Mouse (Mus musculus) cerebellum, adult 2 months (tissue): Measurements from ENCODE around the gene Nfs1. TPM values are rescaled to one million over a fixed set of nuclear protein-coding genes. Genes with fewer than 3 reads are reported as not detected.

Experiments used
- DNase-seq, 2 experiments: peaks; one replicate each; pipeline ENCODE4 v3.0.0; 2021
- H3K27ac ChIP-seq: fragments of 200-500 bp; 2 replicates; pipeline ENCODE4 v1.5.1; 2012; ENCODE audit warnings: low read length, control low read depth, inconsistent platforms; ENCODE audit not compliant: insufficient read depth
- H3K27me3 ChIP-seq: fragments of 200-500 bp; 2 replicates; pipeline ENCODE4 v1.6.1; 2012; ENCODE audit warnings: inconsistent platforms, mild to moderate bottlenecking, low read length, moderate library complexity; ENCODE audit not compliant: control insufficient read depth, insufficient read depth
- H3K4me1 ChIP-seq: fragments of 200-500 bp; 2 replicates; pipeline ENCODE4 v1.6.1; 2011; ENCODE audit warnings: low read length; ENCODE audit not compliant: control insufficient read depth, insufficient read depth
- H3K4me3 ChIP-seq: fragments of 200-500 bp; replicated peaks from 2 replicates; pipeline ENCODE3; 2011; ENCODE audit warnings: mild to moderate bottlenecking, low read depth, low read length, control low read depth; ENCODE audit not compliant: insufficient read depth
- CTCF ChIP-seq: fragments of 200-500 bp; IDR thresholded peaks from 2 replicates; pipeline ENCODE4 v1.5.1; 2011; ENCODE audit warnings: low read depth, mild to moderate bottlenecking, control low read depth, low read length, moderate library complexity, borderline replicate concordance; ENCODE audit not compliant: insufficient read depth
- POLR2A ChIP-seq: fragments of 200-500 bp; IDR thresholded peaks from 2 replicates; pipeline ENCODE4 v1.6.1; 2011; ENCODE audit warnings: low read length, control low read depth, borderline replicate concordance; ENCODE audit not compliant: insufficient read depth
- WGBS: fragments of 180-500 bp; shearing (Covaris S2); methylation state at CpG from one replicate; pipeline ENCODE4 v1.1.7; 2018; 5-methylcytosine and 5-hydroxymethylcytosine counted together
- polyA plus RNA-seq: library from polyadenylated mRNA; depleted of rRNA; stranded (reverse); fragments of >200 nt; gene quantifications from 2 replicates; pipeline ENCODE4 v1.2.3, GENCODE M21; 2012

Gene Nfs1
- polyA plus RNA-seq, 1 experiment, result 67.5 TPM

DNA sequence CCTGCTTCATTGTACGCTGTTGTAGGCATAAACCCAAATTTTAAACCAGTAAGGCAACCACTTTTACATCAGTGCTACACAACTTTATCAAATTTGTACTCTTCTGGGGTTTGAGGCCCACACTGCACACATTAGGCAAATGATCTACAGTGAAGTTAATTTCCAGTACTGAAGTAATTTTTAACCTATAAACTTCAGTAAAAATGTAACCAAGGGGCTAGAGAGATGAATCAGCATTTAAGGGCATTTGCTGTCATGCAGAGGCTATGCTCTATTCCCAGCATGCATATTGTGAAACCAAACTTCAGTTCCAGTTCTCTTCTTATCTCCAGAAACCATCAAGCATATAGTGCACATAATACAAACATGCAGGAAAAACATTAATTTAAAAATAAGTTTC lies 21.5 kb upstream of the Nfs1 start:
- H3K4me1 ChIP-seq, result no peaks in the 10 kb centered on the region; the same call in 1 of the 2 replicates
- H3K27me3 ChIP-seq, result no peaks in the 10 kb centered on the region
- H3K4me3 ChIP-seq, result no peak overlapping the region
- TF ChIP-seq CTCF (no peak), POLR2A (no peak)
- 92% methylated on average over 1 of the region's 1 CpGs for WGBS
- DNase-seq, result no peak
- no peak overlapping the region for H3K27ac ChIP-seq

DNA sequence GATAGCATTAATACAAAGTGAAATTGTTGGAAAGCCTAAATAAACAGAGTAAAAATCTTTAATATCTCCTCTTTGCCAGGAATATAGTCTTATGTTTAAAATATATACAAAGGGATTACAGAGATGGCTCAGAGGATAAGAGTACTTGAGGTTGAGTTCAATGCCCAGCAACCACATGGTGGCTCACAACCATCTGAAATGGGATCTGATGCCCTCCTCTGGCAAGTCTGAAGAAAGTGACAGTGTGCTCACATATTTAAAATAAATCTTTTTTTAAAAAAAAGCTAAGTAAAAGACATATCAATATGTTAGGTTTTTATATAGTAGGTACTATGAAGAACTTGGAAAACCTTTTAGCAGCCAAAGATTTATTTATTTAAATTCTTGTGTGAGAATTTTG lies 7.6 kb upstream of the Nfs1 start:
- peak in 1 of 2 experiments; percentile 14 for DNase-seq
- TF ChIP-seq POLR2A (no peak), CTCF (peak; percentile 19; the same call in 1 of the 2 replicates)
- Histone ChIP-seq H3K27me3 (no peaks in the 10 kb centered on the region), H3K4me3 (no peak overlapping the region), H3K27ac (no peak overlapping the region), H3K4me1 (no peaks in the 10 kb centered on the region)

DNA sequence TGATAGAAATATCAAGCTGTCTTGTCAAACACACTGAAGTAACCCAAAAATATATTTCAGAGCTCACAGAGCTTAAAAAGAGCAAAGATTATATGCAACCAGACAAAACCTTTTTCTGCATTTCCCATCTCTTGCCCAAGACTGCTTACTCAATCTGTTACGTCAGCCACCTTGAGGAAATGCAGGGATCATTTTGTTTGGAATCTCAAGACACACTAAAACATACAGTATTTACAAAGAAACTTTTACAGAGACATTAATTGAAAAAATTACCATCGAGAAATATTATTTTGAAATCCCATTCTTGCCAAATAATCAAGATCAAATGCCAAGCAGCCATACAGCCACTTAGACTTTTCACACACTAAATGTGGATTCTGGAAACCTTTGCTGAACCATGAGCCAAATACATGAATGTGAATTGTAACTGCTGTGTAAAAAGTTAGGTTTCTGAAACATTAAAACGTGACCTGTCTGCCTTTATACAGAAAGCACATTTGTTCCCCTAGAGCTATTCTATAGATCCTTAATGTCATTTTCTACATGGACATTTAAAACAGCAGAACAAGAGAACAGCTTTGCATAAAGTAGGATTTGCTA lies 3.4 kb upstream of the Nfs1 start:
- no peak for DNase-seq
- Histone ChIP-seq H3K27me3 (no peaks in the 10 kb centered on the region), H3K4me3 (no peak overlapping the region), H3K4me1 (no peaks in the 10 kb centered on the region), H3K27ac (no peak overlapping the region)
- 77% methylated on average over 3 of the region's 3 CpGs for WGBS
- TF ChIP-seq POLR2A (no peak), CTCF (no peak)

DNA sequence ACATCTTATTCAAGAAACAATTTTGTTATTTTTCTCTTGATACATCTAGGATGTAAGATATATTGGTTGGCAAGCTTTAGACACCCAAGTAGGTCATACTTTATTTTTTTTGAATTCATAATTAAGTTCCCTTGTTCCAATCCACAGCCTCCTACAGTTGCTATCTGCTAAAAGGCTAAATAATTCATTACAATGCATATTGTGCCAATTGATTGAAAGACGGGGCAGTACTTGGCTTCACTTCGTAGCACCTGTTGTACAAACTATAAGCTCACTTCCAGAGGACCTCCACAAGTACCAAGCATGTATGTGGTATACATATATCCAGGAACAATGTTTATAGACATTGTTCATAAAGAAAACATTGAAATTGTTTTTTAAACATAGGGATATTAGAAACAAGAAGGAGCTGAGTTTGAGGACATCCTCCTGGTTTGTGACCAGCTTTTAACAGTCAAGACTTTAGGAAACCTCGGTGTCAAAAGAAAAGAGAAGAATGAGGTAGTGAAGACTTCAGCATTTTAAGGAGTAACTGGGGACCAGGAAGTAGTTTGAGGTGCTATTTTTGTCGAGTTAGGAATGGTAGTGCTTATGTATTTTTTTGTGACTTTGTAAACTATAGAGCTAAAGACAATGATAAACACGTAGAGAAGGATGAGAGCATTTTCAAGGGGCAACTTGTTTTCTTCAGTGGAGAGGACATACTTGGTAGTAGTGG lies 2.4 kb upstream of the Nfs1 start:
- H3K27me3 ChIP-seq, result no peaks in the 10 kb centered on the region
- no peak for TF ChIP-seq POLR2A
- no peak for TF ChIP-seq CTCF
- H3K4me3 ChIP-seq, result no peak overlapping the region
- H3K27ac ChIP-seq, result no peak overlapping the region
- H3K4me1 ChIP-seq, result no peaks in the 10 kb centered on the region
- WGBS, result 47% methylated on average over 5 of the region's 5 CpGs
- DNase-seq, result no peak

DNA sequence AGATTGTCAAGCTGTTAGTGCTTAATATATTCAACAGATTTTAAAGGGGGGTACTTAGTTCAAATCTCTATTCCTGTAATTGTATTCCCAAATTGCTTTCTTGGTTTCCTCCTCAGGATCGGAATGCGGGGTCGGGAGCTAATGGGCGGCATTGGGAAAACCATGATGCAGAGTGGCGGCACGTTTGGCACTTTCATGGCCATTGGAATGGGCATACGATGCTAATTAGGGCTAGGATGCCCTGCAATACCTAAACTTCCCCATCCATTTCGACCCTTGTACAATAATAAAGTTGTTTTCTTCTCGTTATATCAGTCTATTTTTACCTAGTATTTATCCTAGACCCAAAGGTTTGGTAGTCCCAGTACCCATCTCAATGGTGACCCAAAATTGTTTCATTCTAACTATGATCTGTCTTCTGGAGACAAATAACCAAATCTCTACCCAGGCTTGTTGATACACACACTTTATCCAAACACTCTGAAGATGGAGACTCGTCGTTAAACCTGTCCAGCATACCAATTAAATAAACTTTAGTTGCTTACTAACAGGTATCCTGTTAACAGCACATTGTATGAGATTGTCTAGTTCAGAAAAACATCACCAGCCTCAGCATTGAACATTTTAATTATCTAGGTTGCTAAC lies 1.6 kb upstream of the Nfs1 start:
- WGBS, result 64% methylated on average over 11 of the region's 11 CpGs
- Histone ChIP-seq H3K27me3 (no peaks in the 10 kb centered on the region), H3K4me1 (no peaks in the 10 kb centered on the region), H3K4me3 (no peak overlapping the region), H3K27ac (no peak overlapping the region)
- TF ChIP-seq POLR2A (no peak), CTCF (no peak)
- no peak for DNase-seq

DNA sequence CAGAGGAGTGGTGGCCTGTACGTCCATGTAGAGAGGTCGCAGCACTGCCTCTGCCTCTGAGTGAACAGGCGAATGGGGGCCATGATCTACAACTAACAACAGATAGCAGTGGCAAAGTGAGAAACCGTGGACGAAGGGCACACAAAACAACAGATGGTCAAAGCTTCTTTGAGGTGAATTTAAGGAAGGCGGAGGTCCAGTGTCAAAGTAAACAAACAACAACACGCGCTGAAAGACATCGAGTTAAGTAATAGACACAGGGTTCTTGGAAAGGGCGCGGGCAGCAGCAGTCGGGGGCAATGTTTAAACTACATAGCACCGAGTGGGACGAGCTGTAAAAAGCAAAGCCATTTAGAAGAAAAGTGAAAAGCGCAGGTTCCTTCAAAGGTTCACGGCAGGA lies 619 bp downstream of the Nfs1 start:
- peak overlapping the region; percentile 85 for H3K4me3 ChIP-seq
- H3K27ac ChIP-seq, result no peak overlapping the region
- TF ChIP-seq POLR2A (no peak), CTCF (no peak)
- DNase-seq, result no peak
- 1% methylated on average over 16 of the region's 16 CpGs for WGBS
- H3K4me1 ChIP-seq, result no peaks in the 10 kb centered on the region
- H3K27me3 ChIP-seq, result no peaks in the 10 kb centered on the region

DNA sequence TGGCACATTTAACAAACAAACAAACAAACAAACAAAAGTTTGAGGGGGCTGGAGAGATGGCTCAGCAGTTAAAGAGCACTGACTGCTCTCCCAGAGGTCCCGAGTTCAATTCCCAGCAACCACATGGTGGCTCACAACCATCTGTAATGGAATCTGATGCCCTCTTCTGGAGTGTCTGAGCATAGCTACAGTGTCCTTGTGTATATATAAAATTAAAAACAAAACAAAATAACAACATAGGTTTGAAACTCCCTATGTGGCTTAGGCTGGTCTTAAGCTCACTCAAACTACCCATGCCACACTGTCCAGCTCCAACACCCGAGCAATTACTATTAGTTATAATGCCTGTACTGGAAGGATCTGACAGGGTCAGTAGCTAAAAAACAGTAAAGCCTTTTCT lies 1.2 kb downstream of the Nfs1 start:
- TF ChIP-seq POLR2A (no peak), CTCF (no peak)
- WGBS, result 74% methylated on average over 2 of the region's 2 CpGs
- H3K4me1 ChIP-seq, result no peaks in the 10 kb centered on the region
- no peak for DNase-seq
- no peaks in the 10 kb centered on the region for H3K27me3 ChIP-seq
- H3K4me3 ChIP-seq, result peak overlapping the region; percentile 85
- no peak overlapping the region for H3K27ac ChIP-seq

DNA sequence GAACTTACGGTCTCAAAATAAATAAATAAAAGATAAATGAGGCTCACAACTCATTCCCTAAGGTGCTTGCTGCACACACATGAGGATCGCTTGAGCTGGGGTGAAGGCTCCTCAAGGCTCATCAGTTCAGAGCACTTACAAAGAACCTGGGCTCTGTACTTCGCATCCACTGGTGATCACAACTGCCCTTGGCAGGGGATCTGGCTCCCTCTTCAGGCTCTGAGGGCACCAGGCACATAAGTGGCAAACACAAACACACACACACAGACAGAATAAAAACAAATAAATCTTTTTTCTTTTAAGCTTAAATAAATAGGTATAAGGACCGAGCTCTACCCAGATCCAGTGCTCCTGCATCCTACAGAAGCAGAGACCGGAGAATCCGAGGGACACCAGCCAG lies 8.3 kb downstream of the Nfs1 start:
- Histone ChIP-seq H3K4me1 (no peaks in the 10 kb centered on the region), H3K27ac (no peak overlapping the region), H3K4me3 (no peak overlapping the region), H3K27me3 (no peaks in the 10 kb centered on the region)
- DNase-seq, result no peak
- TF ChIP-seq CTCF (peak; percentile 38; the same call in 1 of the 2 replicates), POLR2A (no peak)
- WGBS, result 89% methylated on average over 6 of the region's 6 CpGs
